Comparison of ENCODE assay signal across 27 mouse cellular contexts in the genomic region with DNA sequence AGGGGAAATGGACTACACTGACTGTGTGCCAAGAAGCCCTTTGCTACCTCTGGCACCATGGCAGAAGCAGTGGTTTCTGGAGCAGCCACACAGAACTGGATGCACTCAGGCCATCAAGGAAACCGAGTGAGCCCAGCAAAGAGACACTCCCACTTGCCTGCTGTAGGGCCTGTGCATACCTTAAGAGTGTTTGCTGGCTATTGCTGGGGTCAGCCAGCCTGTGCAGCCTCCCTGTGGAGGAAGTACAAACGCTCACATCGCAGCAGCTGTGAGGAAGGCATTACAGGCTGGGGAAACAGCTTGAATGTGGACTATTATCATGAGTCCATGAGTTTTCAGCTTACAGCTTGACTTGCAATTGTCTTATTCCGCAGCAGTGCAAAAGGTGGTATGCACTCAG.
DNase-seq lines count a peak whose midpoint lies in the region; ATAC-seq and TF ChIP-seq lines count a peak whose summit lies in the region.
"Had no signal": no experiment of that assay in that cellular context is flagged by ENCODE, and none has a peak within 500 bp of the region (broad histone marks: within the 10 kb centered on the region; RNA-seq: fewer than 3 reads in every experiment).

No protein-coding gene starts in this region.

- TF ChIP-seq POLR2A in limb, embryonic 14.5 days (IDR thresholded peaks at IDR 0.05; ENCODE audit: borderline replicate concordance, extremely low read depth, insufficient read depth, insufficient read length), result no peak

- no peak overlapping the region for H3K4me3 ChIP-seq in limb, embryonic 14.5 days (replicated peaks; ENCODE audit: low read length)
- H3K4me3 ChIP-seq in limb, embryonic 10.5 days, result no peak overlapping the region
- H3K4me3 ChIP-seq: erythroblast, embryonic 14.5 days; hindbrain, embryonic 12.5 days; left cerebral cortex, adult 2 months; myocyte; stomach, embryonic 15.5 days had no signal

- no peaks in the 10 kb centered on the region for H3K27me3 ChIP-seq in limb, embryonic 14.5 days (ENCODE audit: control insufficient read depth, insufficient read depth, low read length)
- H3K27me3 ChIP-seq in limb, embryonic 10.5 days (ENCODE audit: low read depth, poor library complexity, severe bottlenecking), result no peaks in the 10 kb centered on the region
- H3K27me3 ChIP-seq: hindbrain, embryonic 12.5 days; stomach, embryonic 15.5 days had no signal

- DNase-seq in heart, adult 11 months, result peak; percentile 87
- DNase-seq in heart, adult 18-20 months, result no peak
- no peak for DNase-seq in limb, embryonic 14.5 days (ENCODE audit: low spot score)
- no peak for DNase-seq in limb, embryonic 10.5 days (ENCODE audit: low spot score)
- DNase-seq in NIH3T3 (ENCODE audit: low read depth) (peak; percentile 14), adipocyte (ENCODE audit: low spot score) (peak; percentile 42)
- DNase-seq: B cell, adult 2 months; cerebellum, adult 18-20 months; cerebellum, postnatal 36 days; forebrain, postnatal 0 days; gastrocnemius, postnatal 36 days; heart, postnatal 14 days; kidney, adult 8-10 months; layer of hippocampus, adult 9-11 months; left cerebral cortex, postnatal 4 days; lung, adult 2 months; midbrain, embryonic 14.5 days; right cerebral cortex, postnatal 25 days had no signal

- no peaks in the 10 kb centered on the region for H3K36me3 ChIP-seq in limb, embryonic 14.5 days (ENCODE audit: control insufficient read depth, insufficient read depth, low read length)
- H3K36me3 ChIP-seq in limb, embryonic 10.5 days, result no peaks in the 10 kb centered on the region
- H3K36me3 ChIP-seq: hindbrain, embryonic 12.5 days; stomach, embryonic 15.5 days had no signal

- H3K4me1 ChIP-seq in limb, embryonic 14.5 days (ENCODE audit: control insufficient read depth, insufficient read depth, low read length), result no peaks in the 10 kb centered on the region
- no peaks in the 10 kb centered on the region for H3K4me1 ChIP-seq in limb, embryonic 10.5 days
- H3K4me1 ChIP-seq: hindbrain, embryonic 12.5 days; stomach, embryonic 15.5 days had no signal

- H3K27ac ChIP-seq in limb, embryonic 14.5 days (replicated peaks; ENCODE audit: low read depth, low read length), result 0 out of 2 replicates have a peak overlapping the region, but pooled peaks have one; percentile 8
- no peak overlapping the region for H3K27ac ChIP-seq in limb, embryonic 10.5 days
- H3K27ac ChIP-seq: hindbrain, embryonic 12.5 days; left cerebral cortex, adult 2 months; macrophage; stomach, embryonic 15.5 days had no signal

- no peak overlapping the region for H3K9ac ChIP-seq in limb, embryonic 14.5 days (ENCODE audit: low read depth, low read length, severe bottlenecking)
- H3K9ac ChIP-seq: forebrain, postnatal 0 days; hindbrain, embryonic 12.5 days; stomach, embryonic 15.5 days had no signal

- no peaks in the 10 kb centered on the region for H3K9me3 ChIP-seq in limb, embryonic 14.5 days (ENCODE audit: control insufficient read depth, low read length)
- H3K9me3 ChIP-seq in limb, embryonic 10.5 days (replicated peaks), result no peaks in the 10 kb centered on the region
- H3K9me3 ChIP-seq: hindbrain, embryonic 12.5 days; stomach, embryonic 15.5 days had no signal

- ATAC-seq in limb, embryonic 14.5 days (ENCODE audit: low FRiP score, low read depth), result peak; percentile 41; the same call in 1 of the 2 replicates
- ATAC-seq in megakaryocyte, adult 5-6 weeks (ENCODE audit: poor library complexity, severe bottlenecking), result no peak
- ATAC-seq: forebrain, postnatal 0 days had no signal

- 45% methylated on average over 4 of the region's 4 CpGs for WGBS in limb, embryonic 14.5 days
- 67% methylated on average over 4 of the region's 4 CpGs for WGBS in limb, embryonic 10.5 days

- H3K4me2 ChIP-seq in limb, embryonic 14.5 days (replicated peaks; ENCODE audit: low read depth, low read length, severe bottlenecking), result no peak overlapping the region
- H3K4me2 ChIP-seq: heart, embryonic 11.5 days; hindbrain, embryonic 12.5 days; liver, embryonic 11.5 days; stomach, embryonic 15.5 days had no signal

Comparison
In these comparisons a context has a peak if more than half of its experiments do, and no peak if none do; other contexts are left out.
1. DNase-seq: peak in heart, adult 11 months (single experiment), NIH3T3 (single experiment) and adipocyte (single experiment); none in heart, adult 18-20 months (0 of 2), limb, embryonic 14.5 days (single experiment) and limb, embryonic 10.5 days (single experiment).